Mouse (Mus musculus) cerebral cortex, adult 2 months (tissue): ENCODE data around the gene Gm10188.

Experiments used
- WGBS: fragments of 180-500 bp; shearing (Covaris S2); methylation state at CpG from one replicate; pipeline ENCODE4 v1.1.7; 2018; 5-methylcytosine and 5-hydroxymethylcytosine counted together

The Gm10188 gene

GRCm38 (mm10) chr1:132229667-132230066, at the start of gene Gm10188:
Gene Gm10188 (minus strand): TSS chr1:132229767.
- 94% methylated on average over 3 of the region's 3 CpGs for WGBS

GRCm38 (mm10) chr1:132277124-132277523, 47.6 kb upstream of the Gm10188 start:
- WGBS: 81% methylated on average over 6 of the region's 6 CpGs

GRCm38 (mm10) chr1:132276694-132277093, 47.1 kb upstream of the Gm10188 start:
- whole genome bisulfite sequencing: 83% methylated on average over 3 of the region's 3 CpGs

GRCm38 (mm10) chr1:132271237-132271636, 41.7 kb upstream of the Gm10188 start:
- WGBS: 86% methylated on average over 3 of the region's 3 CpGs

GRCm38 (mm10) chr1:132268418-132269060, 39.0 kb upstream of the Gm10188 start:
- WGBS: 45% methylated on average over 7 of the region's 7 CpGs

GRCm38 (mm10) chr1:132267959-132268358, 38.4 kb upstream of the Gm10188 start:
- 37% methylated on average over 2 of the region's 2 CpGs for WGBS

- WGBS: 61% methylated on average over 8 of the region's 8 CpGs
Measured at GRCm38 (mm10) chr1:132266791-132267557, 37.4 kb upstream of the Gm10188 start.

- 88% methylated on average over 10 of the region's 10 CpGs for WGBS
Measured at GRCm38 (mm10) chr1:132265936-132266335, 36.4 kb upstream of the Gm10188 start.

GRCm38 (mm10) chr1:132265211-132265859, 35.8 kb upstream of the Gm10188 start:
- 79% methylated on average over 8 of the region's 8 CpGs for WGBS

GRCm38 (mm10) chr1:132264577-132264976, 35.0 kb upstream of the Gm10188 start:
- 80% methylated on average over 7 of the region's 7 CpGs for WGBS

- 88% methylated on average over 4 of the region's 4 CpGs for WGBS
Measured at GRCm38 (mm10) chr1:132263618-132264017, 34.1 kb upstream of the Gm10188 start.

GRCm38 (mm10) chr1:132261058-132261457, 31.5 kb upstream of the Gm10188 start:
- WGBS: 79% methylated on average over 5 of the region's 5 CpGs

GRCm38 (mm10) chr1:132260331-132260730, 30.8 kb upstream of the Gm10188 start:
- WGBS: 93% methylated on average over 1 of the region's 1 CpGs

GRCm38 (mm10) chr1:132254467-132254866, 24.9 kb upstream of the Gm10188 start:
- 83% methylated on average over 6 of the region's 6 CpGs for WGBS

- WGBS: 89% methylated on average over 4 of the region's 4 CpGs
Measured at GRCm38 (mm10) chr1:132246641-132247040, 17.1 kb upstream of the Gm10188 start.

GRCm38 (mm10) chr1:132246137-132246536, 16.6 kb upstream of the Gm10188 start:
- 68% methylated on average over 6 of the region's 6 CpGs for WGBS

GRCm38 (mm10) chr1:132245010-132245409, 15.4 kb upstream of the Gm10188 start:
- WGBS: 87% methylated on average over 5 of the region's 5 CpGs

GRCm38 (mm10) chr1:132237585-132238159, 8.1 kb upstream of the Gm10188 start:
- WGBS: 30% methylated on average over 6 of the region's 6 CpGs

GRCm38 (mm10) chr1:132234757-132235273, 5.2 kb upstream of the Gm10188 start:
- 86% methylated on average over 9 of the region's 9 CpGs for WGBS

- WGBS: 34% methylated on average over 12 of the region's 12 CpGs
Measured at GRCm38 (mm10) chr1:132233566-132233965, 4.0 kb upstream of the Gm10188 start.

- 63% methylated on average over 7 of the region's 7 CpGs for WGBS
Measured at GRCm38 (mm10) chr1:132231470-132232274, 2.1 kb upstream of the Gm10188 start.
